Mouse (Mus musculus) brain, embryonic 18.5 days (tissue): ENCODE results near the gene Hnrnpr.

Experiments
- DNase-seq: peaks from one replicate; pipeline ENCODE4 v3.0.0-alpha.2; 2012; ENCODE audit warnings: low read depth, low spot score

Gene Hnrnpr

GRCm38 (mm10) chr4:136308355-136308754 is 2.4 kb upstream of the Hnrnpr start:
- DNase-seq, result no peak

- DNase-seq, result no peak
Observed at GRCm38 (mm10) chr4:136309780-136310179, 962 bp upstream of the Hnrnpr start.

GRCm38 (mm10) chr4:136311042-136311999 is 579 bp downstream of the Hnrnpr start:
- DNase-seq, result peak; percentile 22

- DNase-seq, result no peak
Observed at GRCm38 (mm10) chr4:136312616-136313015, 1.9 kb downstream of the Hnrnpr start.

GRCm38 (mm10) chr4:136317667-136318066 is 6.9 kb downstream of the Hnrnpr start:
- no peak for DNase-seq

DNA sequence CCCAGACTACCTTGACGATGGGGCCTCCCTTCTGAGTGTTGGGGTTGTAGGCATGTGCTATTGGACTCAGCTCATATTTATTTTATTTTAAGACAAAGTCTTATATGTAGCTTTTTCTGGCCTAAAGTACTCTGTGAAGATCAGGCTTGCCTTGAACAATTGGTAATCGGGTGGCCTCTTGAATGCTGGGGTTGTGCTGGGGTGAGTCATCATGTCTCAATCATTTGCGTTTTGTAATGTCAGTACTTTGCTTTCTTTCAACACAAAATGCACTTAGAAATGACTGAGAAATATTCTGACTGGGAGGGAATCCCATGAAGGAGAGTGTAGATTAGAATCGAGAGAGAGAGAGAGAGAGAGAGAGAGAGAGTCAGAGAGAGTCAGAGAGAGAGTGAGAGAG is 9.3 kb downstream of the Hnrnpr start:
- DNase-seq, result no peak

- no peak for DNase-seq
Observed at GRCm38 (mm10) chr4:136324226-136324625, 13.5 kb downstream of the Hnrnpr start.

GRCm38 (mm10) chr4:136327238-136327637 is 16.5 kb downstream of the Hnrnpr start:
- DNase-seq, result no peak

- no peak for DNase-seq
Observed at GRCm38 (mm10) chr4:136328115-136328514, 17.4 kb downstream of the Hnrnpr start.

GRCm38 (mm10) chr4:136331709-136332108 is 21.0 kb downstream of the Hnrnpr start:
- DNase-seq, result no peak

DNA sequence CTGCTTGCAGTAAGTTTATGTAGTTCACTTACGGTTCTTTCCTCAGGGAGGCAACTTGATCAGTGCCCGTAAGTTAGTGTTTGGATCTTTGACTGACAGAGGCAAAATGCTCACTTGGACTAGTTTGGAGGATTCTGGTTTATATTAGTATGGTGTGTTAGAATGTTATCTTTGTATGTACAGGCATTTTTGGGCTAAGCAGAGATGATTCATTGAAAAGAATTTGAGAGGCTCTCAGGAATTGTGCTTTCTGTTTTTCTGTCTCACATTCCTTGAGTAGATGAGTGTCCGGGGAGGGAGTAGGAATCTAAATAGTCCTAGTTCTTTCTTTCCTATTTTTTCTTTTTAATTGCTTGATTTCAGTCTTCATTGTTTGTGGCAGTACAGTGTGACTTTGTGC is 22.4 kb downstream of the Hnrnpr start:
- DNase-seq, result no peak

- no peak for DNase-seq
Observed at GRCm38 (mm10) chr4:136335065-136335464, 24.3 kb downstream of the Hnrnpr start.

GRCm38 (mm10) chr4:136337129-136337528 is 26.4 kb downstream of the Hnrnpr start:
- DNase-seq, result no peak

GRCm38 (mm10) chr4:136349616-136350015 is 38.9 kb downstream of the Hnrnpr start:
- DNase-seq, result no peak

DNA sequence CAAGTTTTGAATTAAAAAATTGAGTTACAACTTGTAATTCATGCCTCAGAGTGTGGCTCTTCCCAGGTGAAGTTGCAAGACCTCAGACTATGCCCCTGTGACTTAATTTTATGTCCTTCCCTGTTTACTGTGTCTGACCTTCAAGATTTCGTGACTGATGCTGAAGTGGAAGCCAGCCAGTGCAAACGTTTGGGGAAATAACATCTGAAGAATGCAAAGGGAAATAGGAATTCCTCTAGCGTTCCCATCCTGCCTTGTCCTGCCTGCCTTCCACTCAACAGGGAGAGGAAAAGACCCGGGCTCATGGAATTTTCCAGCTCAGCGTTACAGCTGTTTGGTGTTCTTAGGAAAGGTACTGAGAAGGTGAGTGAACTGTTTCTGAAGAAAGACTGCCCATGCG is 46.3 kb downstream of the Hnrnpr start:
- DNase-seq, result no peak

GRCm38 (mm10) chr4:136357429-136357828 is 46.7 kb downstream of the Hnrnpr start:
- DNase-seq, result no peak

- no peak for DNase-seq
Observed at GRCm38 (mm10) chr4:136367856-136368255, 57.1 kb downstream of the Hnrnpr start.

- DNase-seq, result peak; percentile 28
Observed at GRCm38 (mm10) chr4:136369727-136370126, 59.0 kb downstream of the Hnrnpr start.

DNA sequence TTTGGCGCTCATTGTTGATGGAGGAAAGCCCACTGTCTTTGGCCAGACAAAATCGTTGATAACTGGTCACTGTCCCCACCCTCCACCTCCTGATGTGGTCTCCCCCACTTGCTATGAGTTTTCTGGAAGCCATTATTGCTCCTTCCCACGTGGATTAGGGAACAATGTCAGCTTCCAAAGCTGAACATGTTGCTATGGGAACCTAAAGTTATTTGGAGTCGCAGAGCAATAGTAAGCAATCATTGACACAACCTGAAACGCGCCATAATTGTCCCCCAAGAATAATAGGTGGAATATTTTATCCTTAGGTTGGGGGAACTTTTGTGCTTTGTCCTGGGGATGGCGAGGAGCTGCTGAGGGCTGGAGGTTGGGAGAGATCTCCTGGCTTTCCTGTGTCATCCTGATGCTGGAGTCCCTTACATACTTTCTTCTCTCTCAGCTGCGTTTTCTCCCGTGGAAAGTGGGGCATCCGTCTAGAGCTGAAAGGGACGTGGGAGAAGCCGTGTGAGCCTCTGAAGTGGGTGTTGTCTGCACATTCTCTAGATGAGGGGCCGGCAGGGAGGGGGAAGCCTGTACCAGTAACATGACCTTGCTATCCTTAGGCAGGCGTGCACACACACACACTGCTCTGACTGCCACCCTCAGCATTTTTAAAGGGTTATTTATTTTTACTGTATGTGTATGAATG is 62.9 kb downstream of the Hnrnpr start:
- DNase-seq, result peak; percentile 10

GRCm38 (mm10) chr4:136377001-136377400 is 66.3 kb downstream of the Hnrnpr start:
- no peak for DNase-seq

GRCm38 (mm10) chr4:136383052-136383451 is 72.3 kb downstream of the Hnrnpr start:
- DNase-seq, result no peak

- DNase-seq, result no peak
Observed at GRCm38 (mm10) chr4:136383839-136384238, 73.1 kb downstream of the Hnrnpr start.

GRCm38 (mm10) chr4:136387261-136387660 is 76.5 kb downstream of the Hnrnpr start:
- no peak for DNase-seq
